Mouse (Mus musculus) liver, postnatal 0 days (tissue): ENCODE results near the gene Chd1.

ENCODE experiments used
- CTCF ChIP-seq: sonication (generic); IDR thresholded peaks from 2 replicates; pipeline ENCODE4 v1.5.1; 2016; ENCODE audit warnings: antibody characterized with exemption, low read depth
- EP300 ChIP-seq: IDR thresholded peaks from 2 replicates; pipeline ENCODE4 v1.6.1; 2016; ENCODE audit warnings: antibody characterized with exemption, low read depth, mild to moderate bottlenecking

DNA sequence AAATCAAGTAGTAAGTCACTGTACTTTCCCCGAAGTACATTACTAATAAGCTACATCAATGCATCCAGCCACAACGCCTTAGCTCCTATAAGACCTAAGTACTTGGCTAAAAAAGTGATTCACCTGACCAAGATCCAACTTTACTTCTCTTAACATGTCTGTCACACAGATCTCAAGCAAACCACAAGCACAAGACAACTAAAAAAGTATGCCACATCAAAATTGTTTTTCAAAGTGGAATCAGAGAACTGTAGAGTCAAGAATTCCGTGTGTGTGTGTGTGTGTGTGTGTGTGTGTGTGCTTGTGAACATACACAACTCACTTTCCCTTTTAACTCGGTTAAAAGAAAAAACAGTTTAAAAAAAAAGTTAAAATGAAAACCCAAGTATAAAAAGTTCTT, 116.9 kb downstream of the Chd1 start:
- TF ChIP-seq CTCF = no peak
- no peak for TF ChIP-seq EP300
